Mouse (Mus musculus) layer of hippocampus, postnatal 10 days (tissue): Measurements from ENCODE around the gene Sh3bp4. TPM values are rescaled to one million over a fixed set of nuclear protein-coding genes. Genes with fewer than 3 reads are reported as not detected.

Experiments
- DNase-seq, 2 experiments: peaks; one replicate each; pipeline ENCODE4 v3.0.0; 2021; ENCODE audit warnings: low spot score in 2 of 2
- long read RNA-seq: library from polyadenylated mRNA; stranded (forward); transcript quantifications from one replicate; pipeline ENCODE4 v2.0.0, GENCODE M21; 2023
- total RNA-seq, 2 experiments: library from RNA; stranded (reverse); gene quantifications; 2 replicates each; pipeline ENCODE4 v1.2.3; 2021

Gene Sh3bp4
- 10 to 100 TPM; 41.6 to 42.4 TPM for total RNA-seq
- long read RNA-seq, full-length matches to known transcripts = 20 of 30 reads
- long read RNA-seq, partial matches to known transcripts = 6 of 30 reads
- long read RNA-seq, other reads (novel, unspliced or antisense) = 4 of 30 reads

DNA sequence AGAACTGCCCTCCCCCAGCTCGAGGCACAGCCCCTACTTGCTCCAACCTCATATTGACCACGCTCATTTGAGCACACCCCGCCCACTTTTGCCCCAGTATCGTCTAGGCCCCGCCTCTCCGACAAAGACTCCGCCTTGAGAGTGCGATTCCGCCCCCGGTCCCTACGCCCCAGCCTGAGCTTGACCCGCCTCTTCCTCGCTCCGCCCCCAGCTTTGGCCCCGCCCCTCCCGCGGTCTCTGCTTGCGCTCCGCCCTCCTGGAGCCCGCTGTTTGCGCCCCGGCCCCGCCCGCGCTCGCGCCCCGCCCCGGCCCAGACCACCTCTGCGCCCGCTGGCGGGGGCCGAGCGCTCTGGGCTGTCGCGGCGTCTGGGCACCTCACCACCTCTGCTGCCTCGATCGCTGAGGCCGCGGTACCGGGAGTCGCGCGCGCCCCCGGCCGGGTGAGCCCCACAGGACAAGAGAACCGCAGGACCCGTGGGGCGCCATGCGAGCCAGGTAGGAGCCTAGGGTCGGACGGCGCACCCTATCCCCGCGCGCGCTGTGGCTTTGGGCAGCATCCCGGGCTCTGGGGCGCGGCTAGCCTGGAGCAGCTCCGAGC lies at the start of gene Sh3bp4:
Gene Sh3bp4, plus strand, starts transcription at position 313 of the 598 bp plus-strand sequence.
- peak; percentile 97 to 98 for DNase-seq

DNA sequence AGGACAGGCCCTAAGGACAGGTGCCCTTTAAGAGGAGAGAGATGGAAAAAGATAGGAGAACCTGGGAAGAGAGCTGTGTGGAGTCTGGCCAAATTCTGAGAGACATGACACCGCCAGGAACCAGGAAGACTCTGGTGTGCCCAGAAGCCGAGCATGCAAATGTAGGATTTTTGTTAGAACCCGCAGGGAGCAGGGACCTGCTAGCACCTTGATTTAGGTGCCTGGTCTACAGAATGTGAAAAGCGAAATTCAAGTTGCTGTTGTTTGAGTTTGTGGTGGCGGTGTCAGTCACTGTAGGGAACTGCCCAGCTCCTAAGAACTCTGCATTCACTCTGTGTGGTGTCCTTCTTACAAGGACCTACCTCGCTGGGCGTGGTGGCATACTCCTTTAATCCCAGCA lies 47.2 kb upstream of the Sh3bp4 start:
- DNase-seq = no peak

DNA sequence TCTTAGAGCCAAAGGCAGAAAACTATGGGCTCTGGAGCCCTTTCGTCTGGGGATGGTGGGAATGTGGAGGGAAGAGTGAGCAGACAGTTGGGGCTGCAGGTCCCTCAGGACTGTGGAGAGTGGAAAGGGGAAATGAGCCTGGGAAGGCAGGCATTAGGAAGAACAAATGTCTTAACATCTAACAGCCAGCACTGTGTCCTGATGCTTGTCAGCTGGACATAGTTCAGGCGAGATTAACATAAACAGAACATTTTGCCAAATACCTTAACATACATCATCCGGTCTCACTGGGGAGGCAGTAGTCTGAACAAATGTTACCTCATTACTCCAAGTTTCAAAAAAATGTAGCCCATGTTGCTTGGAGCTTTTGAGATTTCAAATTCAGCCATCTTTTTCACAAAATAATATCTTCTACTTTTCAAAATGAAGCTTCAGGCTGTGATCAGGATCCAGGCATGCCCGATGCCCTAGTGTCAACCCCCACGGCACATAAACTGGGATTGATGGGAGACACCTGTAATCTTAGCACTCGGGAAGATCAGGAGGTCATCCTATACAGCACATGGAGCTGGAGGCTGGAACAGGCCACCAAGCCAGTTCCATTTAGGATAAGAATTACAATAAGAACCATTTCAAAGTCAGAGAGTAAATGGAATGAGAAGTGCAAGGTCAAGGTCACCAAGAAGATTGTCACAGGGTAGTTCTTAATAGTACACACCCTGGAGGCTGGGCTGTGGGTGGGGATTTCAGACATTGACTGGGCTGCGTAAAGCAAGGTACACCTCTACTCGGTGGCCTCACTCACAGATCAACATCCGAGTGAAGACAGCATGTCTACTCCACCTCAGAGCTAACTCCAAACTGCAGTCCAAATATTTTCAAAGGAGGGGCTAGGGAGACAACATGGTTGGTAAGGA lies 45.3 kb upstream of the Sh3bp4 start:
- no peak for DNase-seq

DNA sequence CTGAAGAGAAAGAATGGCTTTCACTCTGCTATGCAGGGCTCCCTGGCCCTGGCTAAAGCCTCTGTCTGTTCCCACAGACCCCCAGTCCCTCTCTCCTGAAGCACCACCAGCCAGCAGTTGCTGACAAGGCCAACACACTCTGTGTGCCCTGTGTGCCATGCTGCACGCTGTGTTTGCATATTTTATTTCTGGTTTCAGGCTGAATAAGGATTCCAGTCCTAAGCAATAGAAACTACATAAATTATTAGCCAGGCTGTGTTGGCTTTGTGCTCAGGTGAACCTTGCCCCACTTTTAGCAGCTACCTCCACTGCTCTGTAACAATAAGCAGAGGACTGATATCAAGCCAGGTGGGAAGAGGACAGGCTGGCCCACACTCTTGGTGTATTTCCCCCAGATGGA lies 44.2 kb upstream of the Sh3bp4 start:
- no peak for DNase-seq

DNA sequence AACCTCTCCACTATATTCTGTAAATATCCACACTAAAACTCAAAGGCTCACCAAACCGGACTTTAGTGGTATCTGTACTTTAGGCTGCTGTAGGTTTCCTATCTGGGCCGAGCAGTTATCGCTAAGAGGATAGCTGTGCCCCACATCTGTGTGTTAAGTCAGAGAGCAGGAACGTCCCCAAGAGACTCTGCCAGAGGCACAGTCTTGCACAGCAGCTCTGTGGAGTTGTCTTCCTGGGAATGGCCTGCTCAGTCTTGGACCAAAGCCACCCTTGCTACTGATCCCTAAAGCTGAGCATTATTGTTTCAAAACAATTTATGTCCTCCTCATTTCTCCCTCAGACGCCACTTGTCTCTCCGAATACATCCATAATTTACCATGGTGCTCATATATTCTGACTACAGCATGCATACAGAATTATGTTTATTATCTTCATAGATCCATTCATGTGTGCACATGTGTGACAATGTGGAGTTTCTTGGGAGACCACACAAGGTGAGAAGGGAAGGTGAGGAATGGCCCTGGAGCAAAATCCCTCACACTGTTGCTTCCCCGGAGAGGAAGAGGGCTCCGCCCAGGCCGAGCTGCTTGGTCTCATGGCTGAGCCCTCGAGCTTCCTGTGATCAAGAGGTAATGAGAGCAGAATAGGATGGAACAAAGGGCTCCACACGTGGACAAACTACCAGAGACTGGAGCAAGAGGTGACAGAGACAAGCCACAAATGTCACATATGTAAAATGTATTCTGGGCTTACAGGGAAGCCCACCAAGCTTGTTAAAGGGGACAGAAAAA lies 40.9 kb upstream of the Sh3bp4 start:
- DNase-seq = no peak

DNA sequence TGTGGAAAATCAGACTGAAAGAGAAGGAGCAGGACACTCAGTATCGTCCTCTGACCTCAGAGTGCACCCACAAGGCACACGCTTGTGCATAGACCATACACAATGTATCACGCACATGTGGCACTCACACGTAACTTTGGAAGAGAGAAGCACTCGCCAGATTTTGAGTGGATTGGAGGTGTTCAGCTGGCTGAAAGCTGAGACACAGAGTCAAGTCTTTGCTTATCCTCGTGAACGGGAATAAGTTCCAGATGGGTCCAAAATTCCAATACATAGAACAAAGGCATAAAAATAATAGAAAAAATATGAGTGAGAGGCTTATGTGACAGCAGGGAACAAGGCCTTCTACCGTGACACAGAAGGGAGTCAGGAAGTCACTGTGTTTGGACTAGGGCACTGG lies 36.6 kb upstream of the Sh3bp4 start:
- no peak for DNase-seq

DNA sequence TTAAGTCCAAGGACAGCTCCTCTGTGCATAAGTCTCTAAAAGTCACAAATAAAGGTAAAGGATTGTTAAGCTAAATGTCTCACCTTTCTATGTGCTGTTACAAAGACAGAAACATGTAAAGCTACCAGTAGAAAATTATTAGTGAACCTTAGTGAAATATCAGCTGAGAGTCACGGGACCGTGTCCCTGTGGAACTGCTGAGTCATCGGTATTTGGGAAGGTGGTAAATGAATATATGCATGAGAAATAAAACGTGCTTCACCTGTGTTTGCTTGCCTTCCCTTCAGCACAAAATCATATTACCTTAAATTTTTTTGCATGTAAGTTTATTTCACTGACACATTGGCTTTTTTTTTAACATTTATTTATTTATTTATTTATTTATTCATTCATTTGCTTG lies 36.2 kb upstream of the Sh3bp4 start:
- no peak for DNase-seq

DNA sequence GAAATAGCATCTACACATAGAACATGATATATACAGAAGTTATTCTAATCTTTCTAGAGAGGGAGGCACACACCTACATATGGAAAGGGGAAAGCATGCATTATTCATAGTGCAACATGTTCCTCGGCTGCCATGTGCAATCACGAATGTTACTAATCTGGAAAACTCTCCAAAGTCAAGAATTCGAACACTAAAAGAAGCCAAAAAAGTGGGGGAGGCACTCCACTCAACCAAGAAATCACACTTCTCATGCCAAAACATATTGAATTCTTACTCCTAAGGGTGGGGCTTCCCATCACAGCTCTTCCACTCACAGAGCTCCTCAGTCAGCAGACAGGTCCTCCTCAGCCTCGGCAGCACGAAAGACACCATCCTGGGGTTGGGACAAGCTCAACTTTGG lies 35.1 kb upstream of the Sh3bp4 start:
- no peak for DNase-seq

DNA sequence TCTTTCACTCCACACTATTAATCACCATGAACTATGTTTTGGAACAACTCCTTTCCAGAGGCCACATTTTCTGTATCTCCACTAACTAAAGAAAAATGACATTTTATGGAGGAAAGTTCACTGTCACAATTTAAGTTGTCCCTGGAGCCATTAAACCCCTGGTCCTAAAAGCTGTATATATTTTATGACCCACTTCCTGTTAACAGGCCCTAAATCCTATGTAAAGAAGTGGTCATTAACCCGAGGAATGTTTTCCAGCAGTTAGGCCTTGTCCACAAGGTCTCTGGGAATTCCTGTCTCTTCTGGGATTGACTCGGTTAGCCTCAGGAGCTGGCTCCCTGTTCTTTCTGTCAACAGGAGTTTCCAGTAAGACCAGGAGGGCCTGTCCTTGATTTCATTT lies 30.4 kb upstream of the Sh3bp4 start:
- DNase-seq = no peak

DNA sequence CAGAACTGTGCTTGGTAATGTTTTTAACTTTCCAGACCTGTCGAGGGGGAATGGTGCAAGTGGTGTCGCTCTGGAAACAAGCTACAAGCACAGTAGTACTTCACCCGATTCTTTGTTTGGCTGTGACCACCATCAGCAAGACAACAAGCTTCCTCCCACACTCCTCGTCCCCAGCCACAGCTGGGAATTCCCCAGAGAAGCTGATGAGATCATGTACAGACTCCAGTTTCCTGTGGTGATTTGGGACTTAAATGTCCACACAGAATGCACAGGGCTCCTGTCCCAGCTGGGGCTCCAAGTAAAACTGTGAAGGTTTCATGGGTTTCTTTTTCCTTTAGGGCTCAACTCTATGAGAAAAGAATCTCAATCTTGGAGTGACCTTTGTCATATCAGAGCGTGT lies 28.9 kb upstream of the Sh3bp4 start:
- DNase-seq = no peak

DNA sequence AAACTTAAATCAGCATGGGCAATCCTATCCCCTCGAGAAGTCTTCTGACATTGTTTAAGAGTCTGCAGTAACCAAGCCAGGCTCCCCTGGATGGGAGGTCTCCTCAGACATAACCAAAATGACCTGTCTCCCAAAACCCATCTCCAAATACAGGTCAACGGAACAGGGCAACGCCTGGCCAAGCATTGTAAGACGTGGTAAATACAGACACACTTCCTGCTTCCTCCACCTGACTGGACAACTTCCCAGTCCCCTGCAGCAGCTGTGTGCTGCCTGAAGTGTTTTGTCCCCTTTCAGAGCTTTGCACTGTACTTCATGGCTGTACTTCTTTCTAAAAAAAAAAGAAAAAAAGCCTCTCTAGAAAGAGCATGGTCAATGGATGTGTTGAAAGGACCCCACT lies 28.1 kb upstream of the Sh3bp4 start:
- no peak for DNase-seq

DNA sequence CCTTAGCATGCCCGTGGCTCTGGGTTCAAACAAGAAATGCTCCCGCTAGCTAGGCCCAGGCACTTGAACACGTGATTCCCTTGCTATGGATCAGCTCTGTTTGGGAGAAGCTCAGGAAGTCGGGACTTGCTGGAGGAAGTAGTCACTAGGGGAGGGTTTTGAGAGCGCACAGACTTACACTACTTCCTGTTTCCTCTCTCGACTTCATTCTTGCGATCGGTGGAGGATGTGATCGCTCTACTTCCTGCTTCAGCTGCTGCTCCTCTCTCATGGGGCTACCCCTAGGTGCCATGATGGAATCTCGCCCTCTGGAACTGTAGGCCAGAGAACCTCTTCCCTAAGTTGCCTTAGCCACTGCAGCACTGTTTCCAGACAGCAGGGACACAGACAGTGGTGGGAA lies 27.3 kb upstream of the Sh3bp4 start:
- no peak for DNase-seq

DNA sequence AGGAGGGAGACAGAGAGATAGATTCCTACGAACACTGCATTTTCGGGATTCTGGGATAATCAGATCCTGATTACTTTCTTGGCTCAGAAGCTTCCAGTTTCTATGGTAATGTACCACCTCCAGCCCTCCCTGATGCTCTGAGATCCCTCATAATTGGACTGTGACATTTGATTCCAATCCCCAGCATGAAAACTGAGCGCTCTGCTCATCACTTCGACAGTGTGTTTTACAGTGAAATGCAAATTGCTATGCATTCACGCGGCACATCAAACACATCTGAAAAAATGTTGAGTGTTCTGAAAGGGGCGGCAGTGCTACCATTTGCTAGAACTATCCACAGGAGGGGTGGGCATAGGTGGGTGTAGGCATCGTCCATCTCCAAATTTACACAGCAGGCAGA lies 24.8 kb upstream of the Sh3bp4 start:
- DNase-seq = no peak

DNA sequence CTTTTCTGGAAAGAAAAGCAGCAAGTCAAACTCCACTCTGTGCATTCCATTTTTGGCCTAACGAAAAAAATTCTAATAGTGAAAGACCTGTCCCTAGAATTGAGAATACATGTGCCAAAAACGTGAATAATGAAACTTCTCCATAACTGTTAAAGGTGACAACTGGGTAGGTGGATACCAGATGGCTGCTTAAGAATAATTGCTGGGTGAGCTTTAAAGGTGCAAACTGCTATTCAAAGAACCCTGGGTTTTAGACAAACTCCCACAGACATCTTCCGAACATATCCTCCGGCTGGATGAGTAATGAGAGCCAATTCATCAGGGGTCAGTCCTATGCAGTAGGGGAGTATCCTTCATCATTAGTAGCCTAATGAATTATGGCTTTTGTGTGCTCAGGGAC lies 20.7 kb upstream of the Sh3bp4 start:
- no peak for DNase-seq

DNA sequence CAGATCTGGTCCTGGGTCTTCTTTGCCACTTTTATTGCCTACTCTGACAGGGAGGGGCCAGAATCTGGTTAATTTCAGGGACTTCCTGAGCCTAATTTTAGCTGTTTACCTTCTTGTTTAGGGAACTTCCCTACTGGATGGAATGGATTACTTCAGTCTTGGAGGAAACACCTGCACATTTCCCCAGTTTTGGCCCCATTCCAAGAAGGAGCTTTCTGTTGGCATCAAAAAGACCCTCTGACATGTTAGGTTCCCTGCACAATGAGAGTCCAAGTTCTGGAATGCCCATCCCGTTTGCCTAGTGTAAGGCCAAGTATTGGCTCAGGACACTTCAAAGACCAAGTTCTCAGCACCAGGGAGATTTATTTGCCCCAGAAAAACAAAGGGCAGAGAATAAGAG lies 14.0 kb upstream of the Sh3bp4 start:
- no peak for DNase-seq

DNA sequence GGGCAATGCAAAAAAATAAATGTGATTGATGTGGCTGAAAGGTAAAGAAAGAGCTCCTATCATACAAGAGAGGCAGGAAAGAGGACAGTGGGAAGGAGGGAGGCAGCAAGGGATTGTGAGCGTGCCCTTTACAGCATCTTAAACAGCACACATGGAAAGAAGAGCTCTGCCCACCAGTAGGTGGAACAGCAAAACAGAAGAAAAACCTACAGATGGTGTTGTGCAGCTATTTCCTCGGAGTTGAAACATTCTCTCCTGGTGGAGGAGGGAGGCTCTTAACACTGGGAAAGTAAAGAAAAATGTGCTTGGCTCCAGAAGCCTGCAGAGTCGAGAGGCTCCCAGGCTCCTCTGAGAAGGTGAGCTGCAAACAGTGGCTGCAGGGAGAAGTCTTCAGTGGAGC lies 12.8 kb upstream of the Sh3bp4 start:
- no peak for DNase-seq

DNA sequence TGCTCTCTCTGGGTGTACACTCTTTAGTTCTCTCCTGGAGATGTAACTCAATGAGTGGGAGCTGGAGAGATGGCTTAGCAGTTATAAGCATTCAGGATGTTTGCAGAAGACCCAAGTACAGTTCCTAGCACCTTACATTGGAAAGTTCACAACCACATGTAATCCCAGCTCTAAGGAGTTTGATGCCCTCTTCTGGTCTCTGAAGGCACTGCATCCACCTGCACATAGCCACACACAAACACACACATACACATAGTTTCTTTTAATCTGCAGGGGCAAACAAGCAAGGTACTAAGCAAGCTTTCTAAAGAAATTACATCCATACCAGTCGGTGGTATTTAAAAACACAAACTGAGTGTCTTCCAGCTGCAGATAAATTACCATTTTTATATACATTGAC lies 12.2 kb upstream of the Sh3bp4 start:
- no peak for DNase-seq

DNA sequence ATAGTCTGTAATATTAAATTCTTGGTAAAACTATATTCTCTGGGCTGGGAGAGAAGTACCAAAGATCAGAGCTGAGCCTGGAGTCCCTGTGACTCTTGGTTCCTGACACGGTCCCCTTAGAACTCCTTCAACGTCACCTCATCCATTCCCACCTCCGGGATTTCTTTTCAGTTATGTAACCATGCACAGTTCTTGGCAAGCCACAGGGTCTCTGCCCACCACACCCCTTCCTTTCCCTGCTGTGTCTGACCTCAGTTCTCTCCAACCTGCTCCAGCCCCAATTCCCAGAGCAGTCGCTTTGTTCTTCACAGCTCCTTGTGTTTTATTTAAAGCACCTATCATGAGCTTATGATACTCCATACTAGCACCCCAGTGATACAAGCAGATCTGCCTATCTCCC lies 7.2 kb upstream of the Sh3bp4 start:
- DNase-seq = no peak

DNA sequence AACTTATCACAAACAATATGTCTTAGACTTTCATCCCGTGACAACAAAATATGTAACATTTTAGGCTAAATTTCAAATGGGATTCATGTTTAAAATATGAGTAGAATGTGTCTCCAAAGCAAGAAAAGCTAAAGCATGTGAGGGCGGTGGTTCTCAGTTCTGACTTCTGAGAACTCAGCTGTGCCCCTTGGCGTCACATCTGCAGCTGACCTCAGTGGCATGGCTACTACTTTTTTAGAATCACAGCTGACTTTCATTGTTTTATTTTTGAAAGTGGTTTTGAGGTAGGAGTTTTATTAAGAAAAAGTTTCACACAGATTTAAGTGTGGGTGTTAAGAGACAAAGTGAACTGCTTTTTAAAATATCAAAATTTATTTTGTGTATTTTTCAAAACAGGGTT lies 6.4 kb upstream of the Sh3bp4 start:
- DNase-seq = no peak

DNA sequence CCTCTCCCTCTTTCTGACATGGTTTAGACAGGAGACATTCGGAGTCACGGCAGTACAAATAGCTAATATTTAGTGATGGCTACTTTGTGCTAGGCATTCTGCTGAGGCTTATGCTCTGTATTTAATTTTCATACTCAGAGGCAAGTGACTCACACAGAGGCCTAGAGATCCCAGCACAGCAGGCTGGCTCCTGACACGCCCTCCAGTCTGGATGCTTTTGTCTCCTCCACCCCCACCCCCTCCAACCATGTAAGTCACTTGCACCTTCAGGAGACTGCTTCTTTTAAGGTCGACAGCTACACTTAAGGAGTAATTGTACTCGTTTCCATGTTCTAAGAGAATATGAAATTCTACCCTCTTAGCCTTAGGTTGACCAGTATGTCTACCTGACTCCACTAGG lies 1.4 kb upstream of the Sh3bp4 start:
- no peak for DNase-seq

DNA sequence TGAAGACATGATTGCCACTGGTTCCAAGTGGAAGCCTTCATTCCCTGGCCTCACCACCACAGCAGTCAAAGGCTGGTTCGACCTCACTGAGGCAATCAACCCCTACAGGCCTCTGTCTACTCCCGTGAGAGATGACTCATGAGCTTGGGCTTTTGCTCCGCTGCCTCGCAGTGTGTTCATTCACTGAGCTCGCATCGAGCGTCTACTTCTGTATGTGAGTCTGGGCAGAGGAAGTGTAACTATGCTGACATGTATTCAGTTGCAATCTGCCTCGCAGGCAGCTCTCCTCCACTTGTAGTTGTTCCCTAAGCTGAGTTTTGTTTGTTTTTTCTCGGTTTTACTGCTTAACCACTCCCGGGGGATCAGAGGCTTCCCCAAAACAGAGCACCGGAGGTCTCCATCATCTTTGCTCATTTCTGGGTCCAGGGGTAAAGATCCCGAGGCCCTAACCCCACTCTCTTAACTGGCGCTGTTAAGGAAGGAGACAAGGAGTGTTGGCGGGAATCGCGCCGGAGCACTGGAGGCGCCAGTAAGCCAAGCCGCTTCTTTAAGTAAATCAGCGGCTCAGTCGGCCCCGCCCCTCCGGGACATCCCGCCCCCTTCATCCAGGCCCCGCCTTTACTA lies 624 bp upstream of the Sh3bp4 start:
- peak in 1 of 2 experiments; percentile 30 for DNase-seq
